Mouse (Mus musculus): ENCODE data around the gene Gba.

DNA sequence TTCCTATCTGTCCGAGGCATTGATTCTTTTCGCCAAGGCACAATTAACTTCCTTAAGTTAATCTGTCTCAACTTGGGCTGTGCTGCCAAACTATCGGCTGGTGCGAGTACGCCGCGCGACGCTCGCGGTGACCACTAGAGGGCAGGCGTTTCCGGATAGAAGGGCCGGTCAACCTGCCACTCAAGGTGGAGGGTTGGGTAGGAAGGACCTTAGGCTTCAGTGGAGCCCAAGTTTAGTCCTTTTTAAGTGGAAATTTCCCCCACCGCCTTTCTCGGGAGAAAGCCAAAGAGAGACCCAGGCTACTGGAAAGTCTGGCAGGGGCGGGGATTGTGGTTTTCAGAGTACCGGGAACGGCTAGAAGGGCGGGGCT lies 25.4 kb downstream of the Gba start:
- TF ChIP-seq FLI1 (IDR thresholded peaks at IDR 0.05; ENCODE audit: low read length) (no peak), GATA1 (IDR thresholded peaks at IDR 0.05; ENCODE audit: borderline replicate concordance, low read length) (no peak)
